Mouse (Mus musculus) NIH3T3 (cell line): ENCODE results near the gene Egln1.

Experiments
- DNase-seq: peaks from one replicate; pipeline ENCODE4 v3.0.0-alpha.2; 2012; ENCODE audit warnings: low read depth

The Egln1 gene

DNA sequence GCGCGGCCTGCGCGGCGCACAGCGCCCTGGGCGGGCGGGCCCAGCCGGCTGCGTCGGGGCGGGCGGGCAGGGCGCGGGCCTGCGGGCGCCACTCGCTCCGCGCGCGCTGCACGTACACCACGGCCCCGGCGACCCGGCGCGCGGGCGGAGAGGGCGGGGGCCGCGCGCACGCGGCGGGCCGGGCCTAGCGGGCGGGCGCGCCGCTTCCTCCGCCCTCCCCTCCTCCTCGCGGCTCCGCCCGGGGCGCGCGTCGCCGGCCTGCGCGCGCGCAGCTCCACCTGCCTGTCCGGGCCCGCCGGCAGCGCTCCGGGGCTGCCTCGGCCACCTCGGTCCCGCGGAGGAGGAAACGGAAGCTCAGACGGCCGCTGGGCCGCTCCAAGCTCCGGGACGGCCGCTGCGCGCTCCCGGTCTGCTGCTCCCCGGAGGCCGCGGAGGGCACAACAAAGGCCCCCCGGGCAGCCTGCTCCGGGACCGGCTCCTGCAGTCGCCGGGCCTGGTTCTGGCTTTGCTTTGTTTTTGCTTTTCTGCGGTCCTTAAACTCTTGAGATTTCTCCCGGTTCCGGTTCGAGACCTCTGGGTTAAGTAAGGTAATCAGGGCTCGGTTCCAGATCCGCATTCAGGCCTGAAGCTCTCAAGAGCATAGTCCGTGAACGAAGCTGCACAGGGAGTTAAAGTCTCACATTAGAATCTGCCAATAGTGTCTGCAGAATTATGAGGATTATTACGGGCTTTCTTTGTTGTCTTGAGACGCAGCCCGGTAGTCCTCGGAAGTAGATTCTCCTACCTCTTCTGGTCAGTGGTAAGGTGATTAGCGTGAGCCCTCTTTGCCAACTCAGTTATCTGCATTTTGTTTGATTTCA, at the start of gene Egln1:
Gene Egln1, minus strand, starts transcription at position 116 of the 860 bp plus-strand sequence.
- DNase-seq: peak; percentile 91

DNA sequence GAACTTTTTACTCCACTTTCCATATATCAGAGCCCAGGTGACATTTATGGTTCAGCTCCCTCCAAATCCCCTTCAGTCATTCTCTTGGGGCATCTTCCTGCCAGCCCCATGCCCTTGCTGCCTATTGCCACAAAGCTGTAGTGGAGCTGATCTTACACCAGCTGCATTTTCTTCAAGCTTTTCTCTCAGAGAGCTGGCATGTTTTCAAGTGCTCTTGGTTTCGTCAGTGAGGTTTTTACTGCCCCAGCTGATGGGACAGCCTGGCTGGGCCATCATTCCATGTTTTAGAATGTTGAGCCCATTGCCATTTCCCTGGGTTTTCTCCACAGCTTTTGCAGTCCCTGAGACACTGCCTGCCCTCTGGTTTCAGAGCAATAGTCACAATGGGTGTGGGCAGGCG, 46.7 kb upstream of the Egln1 start:
- no peak for DNase-seq

DNA sequence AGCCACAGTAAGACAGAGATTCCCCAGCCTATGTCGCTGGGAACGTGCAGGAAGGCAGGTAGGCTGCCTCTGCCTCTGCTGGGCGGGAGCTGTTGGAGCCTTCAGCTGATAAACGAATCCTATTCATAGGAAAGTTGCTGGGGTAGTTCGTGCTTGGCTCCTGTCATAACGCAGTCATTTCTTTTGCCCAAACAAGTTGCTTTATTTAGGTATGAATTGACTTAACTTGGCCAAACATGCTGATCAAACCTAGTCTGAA, 42.5 kb upstream of the Egln1 start:
- no peak for DNase-seq

DNA sequence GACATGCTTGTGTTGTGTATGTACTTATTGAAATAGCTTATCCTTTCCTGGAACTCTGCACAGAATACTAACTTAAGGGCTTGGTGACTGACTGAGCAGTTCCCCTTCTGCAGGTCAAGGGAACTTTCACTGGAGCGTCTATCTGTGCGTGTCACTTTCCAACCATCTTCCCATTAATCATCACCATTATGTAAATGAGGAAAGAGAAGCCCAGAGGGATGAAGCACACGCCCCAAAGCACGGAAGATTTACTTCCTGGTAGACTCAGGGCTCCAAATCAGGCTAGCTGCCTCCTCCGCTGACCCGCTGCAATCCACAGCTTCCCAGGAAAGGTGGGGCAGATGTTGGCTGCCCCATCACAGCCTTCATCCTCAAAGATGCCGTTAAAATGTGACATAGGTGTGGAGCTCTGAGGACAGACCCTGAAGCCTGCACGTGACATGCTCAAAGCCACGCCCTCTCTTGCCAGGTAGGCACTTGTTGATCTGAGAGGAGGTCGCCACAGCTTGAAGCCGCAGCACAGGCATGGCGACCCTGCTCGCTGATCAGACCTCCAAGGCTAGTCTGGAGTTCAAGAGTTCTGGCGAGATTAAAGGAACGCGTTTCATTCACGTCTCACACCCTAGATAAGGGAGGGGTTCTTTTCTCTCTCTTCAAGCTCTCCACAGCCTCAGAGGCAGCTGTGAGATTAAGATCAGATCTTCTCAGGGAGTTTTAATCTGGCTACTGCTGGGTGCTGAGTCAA, 42.0 kb upstream of the Egln1 start:
- DNase-seq: no peak

DNA sequence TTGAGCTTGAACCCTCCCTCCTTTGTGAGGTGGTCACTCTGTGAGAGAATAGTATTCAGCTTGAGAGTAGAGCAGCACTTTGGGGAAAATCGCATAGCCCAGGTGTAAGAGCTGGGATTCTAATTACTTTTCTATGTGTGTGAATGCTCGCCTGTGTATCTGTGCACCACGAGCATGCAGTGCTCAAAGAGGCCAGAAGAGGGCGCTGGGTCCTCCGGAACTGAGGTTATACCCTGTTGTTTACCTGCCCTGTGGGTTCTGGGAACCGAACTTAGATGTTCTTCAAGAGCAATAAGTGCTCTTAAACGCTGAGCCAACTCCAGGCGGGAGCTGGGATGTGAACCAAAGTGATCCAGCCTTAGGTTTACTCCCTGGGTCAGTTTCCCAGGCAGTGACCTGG, 31.7 kb upstream of the Egln1 start:
- DNase-seq: no peak

DNA sequence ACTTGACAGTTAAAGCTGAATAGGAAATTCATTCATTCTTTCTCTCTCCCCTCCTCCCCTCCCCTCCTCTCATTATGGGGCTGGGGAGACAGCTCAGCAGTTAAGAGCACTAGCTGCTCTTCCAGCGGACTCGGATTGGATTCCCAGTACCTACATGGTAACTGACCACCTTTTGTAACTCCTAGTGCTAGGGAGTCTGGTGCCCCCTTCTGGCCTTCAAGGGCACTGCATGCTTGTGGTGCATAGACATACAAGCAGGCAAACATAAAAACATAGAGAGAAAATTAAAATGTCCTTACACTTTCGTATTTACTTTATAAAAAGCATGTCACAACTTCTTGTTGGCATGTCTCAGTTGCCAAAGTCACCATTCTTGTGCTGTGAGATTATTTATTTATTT, 30.9 kb upstream of the Egln1 start:
- no peak for DNase-seq

GRCm38 (mm10) chr8:124978026-124978425, 28.9 kb upstream of the Egln1 start:
- no peak for DNase-seq

DNA sequence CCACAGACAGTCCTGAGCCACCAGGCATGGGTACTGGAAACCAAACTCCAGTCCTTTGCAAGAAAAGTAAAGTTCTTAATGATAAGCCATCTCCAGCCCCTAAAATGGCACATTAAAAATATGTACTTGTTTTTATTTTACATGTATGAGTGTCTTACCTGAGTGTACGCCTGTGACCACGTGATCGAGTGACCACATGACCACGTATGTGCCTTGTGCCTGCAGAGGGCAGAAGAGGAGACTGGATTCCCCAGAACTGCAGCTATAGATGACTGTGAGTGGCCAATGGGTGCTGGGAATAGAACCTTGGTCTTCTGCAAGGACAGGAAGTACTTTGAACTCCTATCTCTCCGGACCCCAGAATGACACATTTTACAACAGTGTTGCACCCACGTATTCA, 27.1 kb upstream of the Egln1 start:
- DNase-seq: no peak

- no peak for DNase-seq
These were observed 25.1 kb upstream of the Egln1 start for GRCm38 (mm10) chr8:124974254-124974653.

GRCm38 (mm10) chr8:124973221-124973620, 24.1 kb upstream of the Egln1 start:
- DNase-seq: no peak

DNA sequence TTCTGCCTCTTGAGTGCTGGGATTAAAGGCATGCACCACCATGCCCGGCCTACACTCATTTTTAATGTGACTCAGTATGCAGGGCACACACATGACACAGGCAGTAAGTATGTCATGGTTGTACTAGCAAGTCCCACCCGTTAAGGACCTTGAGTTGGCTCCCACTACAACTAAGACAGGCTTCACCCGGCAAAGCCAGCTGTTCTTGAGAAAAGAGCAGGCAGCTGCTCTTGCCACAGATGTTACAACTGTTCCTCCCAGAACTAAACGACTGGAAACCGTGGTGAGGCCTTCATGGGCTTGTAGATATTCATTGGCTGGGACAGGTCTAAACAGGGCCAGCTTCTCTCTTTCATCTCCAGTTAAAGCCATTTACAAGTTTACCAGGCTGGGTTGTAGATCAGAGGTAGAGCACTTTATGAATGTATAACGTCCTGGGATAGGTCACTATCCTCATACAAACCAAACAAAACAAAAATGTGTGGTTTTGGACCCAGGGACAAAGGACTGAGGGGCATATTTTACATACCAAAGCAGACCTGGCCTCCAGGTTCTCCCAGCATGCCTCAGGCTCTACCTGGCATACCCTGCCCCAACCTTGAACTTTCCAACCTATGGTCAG, 21.3 kb upstream of the Egln1 start:
- DNase-seq: no peak

DNA sequence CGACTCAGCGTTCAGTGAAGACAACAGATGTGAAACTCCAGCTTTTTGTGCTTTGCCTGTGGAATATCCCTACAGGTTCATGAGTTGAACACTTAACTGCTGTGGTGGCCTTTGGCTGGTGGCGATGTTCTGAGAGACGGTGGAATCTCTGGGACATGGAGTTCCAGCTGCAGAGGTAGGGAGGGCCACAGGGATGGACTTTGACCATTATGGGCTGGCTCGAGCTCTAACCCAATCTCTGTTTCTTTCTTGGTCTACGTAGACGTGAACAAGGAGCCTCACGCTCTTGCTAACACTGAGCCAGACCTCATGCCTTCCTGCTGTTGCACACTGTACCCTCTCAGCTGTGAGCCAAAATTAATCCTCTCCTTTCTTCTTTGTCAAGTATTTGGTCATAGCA, 15.8 kb upstream of the Egln1 start:
- no peak for DNase-seq

GRCm38 (mm10) chr8:124963246-124963645, 14.1 kb upstream of the Egln1 start:
- DNase-seq: no peak

- DNase-seq: peak; percentile 67
These were observed 11.2 kb upstream of the Egln1 start for GRCm38 (mm10) chr8:124960226-124960880.

GRCm38 (mm10) chr8:124959462-124960225, 10.5 kb upstream of the Egln1 start:
- peak; percentile 27 for DNase-seq

DNA sequence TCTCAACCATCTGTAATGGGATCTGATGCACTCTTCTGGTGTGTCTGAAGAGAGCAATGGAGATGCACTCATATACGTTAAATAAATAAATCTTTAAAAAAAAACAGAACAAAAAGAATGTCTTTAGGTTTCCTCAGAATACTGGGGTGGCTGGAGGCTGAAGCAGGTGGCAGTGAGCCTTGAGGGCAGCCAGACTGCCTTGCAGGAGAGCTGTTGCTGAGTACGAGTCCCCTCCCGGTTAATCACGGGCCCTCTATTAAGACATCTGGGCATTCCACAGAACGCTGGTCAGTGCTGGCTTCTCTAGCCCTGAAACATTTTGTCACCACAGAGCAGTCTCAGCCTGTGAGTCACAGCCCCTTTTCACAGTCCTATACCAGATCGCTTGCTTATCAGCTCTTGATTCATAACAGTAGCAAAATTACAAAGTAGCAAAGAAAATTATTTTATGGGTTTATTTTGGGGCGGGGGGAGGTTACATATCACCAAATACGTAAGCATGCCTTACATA, 5.5 kb upstream of the Egln1 start:
- DNase-seq: peak; percentile 43

DNA sequence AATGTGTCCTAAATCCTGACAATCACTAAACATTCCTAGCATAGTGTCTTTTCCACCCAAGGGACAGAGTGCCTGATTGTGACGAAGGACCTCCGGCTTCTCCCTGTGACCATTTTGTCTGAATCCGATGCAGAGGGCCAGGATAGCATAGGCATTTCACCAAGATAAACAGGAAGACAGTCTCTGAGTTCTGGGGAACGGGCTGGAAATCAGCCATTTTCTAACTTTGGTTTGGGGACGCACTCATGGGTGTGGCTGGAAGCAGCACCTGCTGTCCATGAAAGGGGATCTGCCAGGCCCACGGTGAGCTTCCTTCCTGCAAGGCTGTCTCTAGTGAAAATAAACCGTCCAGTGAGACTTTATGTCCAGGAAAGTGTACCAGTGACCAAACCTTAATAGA, 4.1 kb upstream of the Egln1 start:
- DNase-seq: no peak

DNA sequence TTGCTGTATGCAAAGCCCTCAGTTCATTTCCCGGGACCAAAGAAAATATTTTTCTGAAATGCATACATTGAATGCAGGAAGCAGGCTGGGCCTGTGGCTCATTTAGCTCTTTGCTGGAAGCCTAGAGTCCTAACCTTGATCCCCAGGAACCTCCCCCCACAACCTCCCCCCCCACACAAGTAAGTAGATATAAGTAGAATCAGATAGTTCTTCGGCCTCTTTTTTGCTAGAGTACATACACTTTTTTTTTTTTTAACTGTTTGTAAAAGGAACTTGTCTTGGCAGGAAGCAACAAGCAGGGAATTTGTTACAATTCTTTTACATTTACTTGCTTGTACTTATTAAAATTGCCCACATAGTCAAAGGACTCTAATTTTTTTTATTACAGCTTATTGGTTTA, 1.7 kb upstream of the Egln1 start:
- no peak for DNase-seq

DNA sequence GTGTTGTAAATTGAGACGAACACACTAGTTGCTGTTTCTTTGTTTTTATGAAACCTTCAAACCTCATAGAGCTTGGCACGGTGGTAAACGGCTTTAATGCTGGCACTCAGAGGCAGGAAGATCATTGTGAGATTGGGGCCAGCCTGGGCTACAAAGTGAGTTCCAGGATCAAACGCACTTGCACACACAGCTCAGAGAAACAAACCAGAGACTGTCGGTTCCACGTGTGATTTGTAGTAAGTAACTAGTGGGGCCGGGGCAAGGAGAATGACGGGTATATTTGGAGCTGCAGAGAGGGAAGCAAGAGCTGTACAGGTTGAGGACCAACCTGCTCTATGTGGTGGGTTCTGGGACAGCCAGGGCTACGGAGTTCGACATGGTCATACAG, 939 bp upstream of the Egln1 start:
- DNase-seq: no peak

DNA sequence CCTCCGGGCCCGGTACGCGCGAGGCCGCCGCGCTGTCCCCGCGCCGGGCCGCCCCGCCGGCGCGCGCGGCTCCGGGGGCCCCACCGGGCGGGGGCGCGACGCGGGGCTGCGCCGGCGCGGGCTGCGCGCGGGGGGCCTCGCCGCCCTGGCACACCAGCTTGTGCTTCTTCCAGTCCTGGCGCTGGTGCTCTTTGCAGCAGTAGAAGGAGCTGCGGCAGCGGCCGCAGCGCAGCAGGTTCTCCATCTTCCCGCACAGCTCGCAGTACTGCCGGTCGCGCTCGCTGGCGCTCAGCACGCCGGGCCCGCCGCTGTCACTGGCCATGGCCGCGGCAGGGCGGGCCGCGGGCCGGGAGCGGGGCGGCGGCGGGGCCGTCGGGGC, 402 bp downstream of the Egln1 start:
- DNase-seq: peak; percentile 51

DNA sequence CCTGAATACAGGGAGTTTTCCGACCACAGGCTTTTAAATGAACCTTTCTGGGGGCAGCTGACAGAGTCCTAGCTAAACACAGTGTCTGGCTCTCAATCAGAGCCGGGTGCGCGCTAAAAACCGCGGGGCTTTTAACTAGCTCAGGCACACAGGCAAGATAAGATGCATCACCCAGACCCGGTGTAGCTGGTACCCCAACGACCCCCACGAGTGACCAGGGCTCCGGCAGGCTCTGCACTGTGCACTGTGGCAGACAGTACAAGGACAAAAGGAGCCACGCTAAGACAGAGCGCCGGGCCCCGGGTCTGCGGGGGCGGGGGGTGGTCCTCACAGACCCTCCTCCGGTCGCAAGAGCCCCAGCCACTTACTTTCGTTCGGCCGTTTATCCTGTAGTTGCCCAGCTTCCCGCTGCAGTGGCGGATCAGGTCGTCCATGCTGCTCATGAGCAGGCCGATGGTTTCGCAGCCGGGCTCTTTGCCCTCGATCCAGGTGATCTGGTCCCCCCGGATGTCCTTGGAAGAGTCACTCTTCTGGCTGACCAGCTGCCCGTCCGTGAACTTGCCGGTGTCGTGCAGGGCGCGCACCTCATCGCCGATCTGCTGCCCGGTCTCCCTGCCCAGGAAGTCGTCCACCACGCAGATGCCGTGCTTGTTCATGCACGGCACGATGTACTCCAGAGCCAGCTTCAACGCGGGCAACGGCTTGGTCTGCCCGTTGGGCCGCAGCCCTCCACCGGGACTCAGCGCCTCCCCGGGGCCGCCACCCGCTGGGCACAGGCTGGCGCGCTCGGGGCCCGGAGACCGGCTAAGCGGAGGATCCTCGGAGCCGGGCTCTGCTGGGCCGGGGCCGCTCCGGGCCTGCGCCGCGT, 1.0 kb downstream of the Egln1 start:
- peak; percentile 62 for DNase-seq
